Mouse (Mus musculus) ovary, postnatal 10 days (tissue): ENCODE results near the gene Pbx1.

Source experiments
- DNase-seq: peaks from one replicate; pipeline ENCODE4 v3.0.0; 2022; ENCODE audit warnings: low spot score

Gene Pbx1

DNA sequence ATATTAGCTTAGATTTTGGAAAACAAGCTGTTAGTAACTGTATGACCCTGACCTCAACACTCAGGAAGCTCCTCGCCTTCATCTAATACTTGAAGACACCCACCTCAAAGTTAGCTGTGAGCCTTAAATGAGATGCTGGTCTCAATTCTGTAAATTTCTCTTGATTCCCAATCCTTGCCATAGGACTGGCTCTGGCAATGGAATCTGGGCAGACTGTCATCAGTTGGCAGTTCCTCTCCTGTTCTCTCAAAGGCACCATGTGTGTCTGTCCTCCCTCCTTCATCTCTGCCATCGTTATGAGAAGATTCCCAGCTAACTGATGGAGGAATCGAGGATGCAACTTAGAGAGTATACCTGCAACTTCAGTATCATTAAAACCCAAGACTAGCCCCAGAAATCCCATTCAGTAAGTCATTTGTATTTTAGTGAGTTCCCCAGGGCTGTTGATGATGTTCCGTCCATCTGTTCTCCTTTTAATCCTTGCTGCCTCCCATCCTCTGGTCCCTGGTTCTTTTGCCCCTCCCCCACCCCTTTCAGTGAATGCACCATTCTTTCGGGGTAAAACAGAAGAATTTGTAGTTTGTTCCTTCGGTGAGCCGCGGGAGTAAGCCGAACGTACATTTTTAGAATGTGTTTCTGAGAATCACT, 353.2 kb downstream of the Pbx1 start:
- no peak for DNase-seq

DNA sequence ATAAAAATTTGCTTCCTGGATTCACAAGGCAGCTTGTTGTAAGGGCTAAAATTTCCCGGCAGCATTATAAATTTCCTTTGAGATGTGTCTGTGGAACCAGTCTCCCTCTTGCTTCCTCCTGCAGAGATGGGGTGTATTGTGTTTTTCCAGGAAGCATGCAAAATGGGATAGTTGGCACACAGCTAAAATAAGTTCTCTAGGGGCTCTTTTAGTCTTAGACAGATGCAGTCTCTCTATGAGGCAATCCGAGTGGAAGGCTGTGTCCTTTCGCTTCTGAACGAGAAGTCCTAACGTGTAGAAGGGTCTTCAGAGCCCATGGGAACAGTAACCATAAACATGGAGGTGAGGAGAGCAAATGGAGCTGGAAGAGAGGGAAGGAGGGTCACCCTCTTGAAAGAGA, 360.1 kb downstream of the Pbx1 start:
- DNase-seq, result no peak

DNA sequence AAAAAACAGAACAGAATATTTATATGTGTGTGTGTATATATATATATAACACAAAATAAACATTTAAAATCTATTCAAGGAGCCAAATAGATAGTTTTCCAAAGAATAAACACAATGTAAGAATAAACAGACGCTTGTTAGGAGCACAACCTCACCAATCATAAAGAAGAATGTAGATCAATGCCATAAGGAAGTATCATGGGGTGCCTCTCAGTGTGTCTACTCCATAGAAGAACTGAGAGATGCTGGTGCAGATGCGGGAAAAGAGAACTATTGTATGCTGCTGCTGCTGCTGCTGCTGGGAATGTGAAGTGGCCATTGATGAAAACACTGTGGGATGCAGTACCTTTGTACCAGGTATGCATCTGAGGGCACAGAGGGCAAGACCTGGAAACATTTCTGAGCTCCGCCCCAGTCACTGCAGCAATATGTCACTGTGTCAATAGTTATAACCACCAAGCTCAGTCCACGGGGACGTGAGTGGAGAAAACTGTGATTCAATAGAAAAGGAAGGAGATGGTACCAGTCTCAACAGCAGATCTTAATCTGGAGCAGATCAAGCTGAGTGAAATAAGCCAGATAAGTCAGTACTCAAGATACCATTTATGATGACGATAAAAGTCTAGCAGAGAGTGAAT, 361.7 kb downstream of the Pbx1 start:
- no peak for DNase-seq

DNA sequence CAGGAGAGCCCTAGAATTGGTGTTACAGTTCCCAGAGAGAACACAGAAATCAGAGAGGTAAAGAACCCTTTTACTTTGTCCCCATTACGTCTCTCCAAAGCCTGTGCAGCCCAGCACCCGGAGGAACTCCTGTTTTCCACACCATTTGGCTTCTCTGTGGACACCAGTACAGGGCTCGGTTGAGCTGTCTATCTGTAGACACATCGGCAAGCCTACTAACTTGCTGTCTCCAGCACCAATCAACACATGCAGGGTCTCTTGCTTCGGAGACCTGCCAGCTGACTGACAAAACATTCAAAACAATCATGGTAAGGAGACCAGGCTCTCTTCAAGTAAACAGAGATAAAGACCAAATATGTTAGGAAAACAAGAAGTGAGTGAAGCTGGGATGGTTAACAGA, 362.3 kb downstream of the Pbx1 start:
- DNase-seq, result no peak
